ENCODE assay signal across 8 mouse cellular contexts in the genomic region with DNA sequence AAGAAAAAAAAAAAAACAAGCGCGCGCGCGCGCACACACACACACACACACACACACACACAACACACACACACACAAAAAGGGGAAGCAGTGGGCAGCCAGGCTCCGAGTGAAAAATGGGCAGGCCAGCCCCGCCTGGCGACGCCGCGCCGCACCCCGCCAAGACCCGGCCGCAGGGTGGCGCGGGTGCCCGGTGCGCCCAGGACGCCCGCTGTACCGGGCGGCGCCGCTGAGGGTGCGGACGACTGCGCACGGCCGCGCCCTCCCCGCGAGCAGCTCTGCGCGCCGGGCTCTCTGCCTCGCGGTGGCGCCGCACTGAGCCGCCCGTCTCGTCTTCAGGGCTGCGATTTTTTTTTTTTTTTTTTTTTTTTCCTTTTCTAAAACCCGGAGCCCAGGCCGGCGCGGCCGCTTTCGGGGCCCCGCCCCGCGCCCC. TPM values are rescaled to one million over a fixed set of nuclear protein-coding genes. Genes with fewer than 3 reads are reported as not detected.
A peak's percentile ranks its signal among the peaks of the same experiment; 100 is the strongest.
DNase-seq lines count a peak whose midpoint lies in the region; ATAC-seq and TF ChIP-seq lines count a peak whose summit lies in the region.

No protein-coding gene starts in this region.

- H3K9ac ChIP-seq in heart, embryonic 11.5 days (ENCODE audit: low read depth, low read length) = peak overlapping the region; percentile 88
- H3K9ac ChIP-seq in MEL (ENCODE audit: control insufficient read depth, low read depth, low read length, poor library complexity, severe bottlenecking) = peak overlapping the region; percentile 93
- H3K9ac ChIP-seq in forebrain, embryonic 12.5 days = peak overlapping the region; percentile 63
- H3K9ac ChIP-seq in kidney, embryonic 14.5 days (ENCODE audit: low read depth, low read length) = peak overlapping the region; percentile 84

- TF ChIP-seq EP300 in MEL (IDR thresholded peaks at IDR 0.05; ENCODE audit: low read depth in 1 of 2, low read length in 2 of 2) = peak; percentile 46 to 65; a peak in 2 of 4 replicates

- TF ChIP-seq RAD21 in MEL (IDR thresholded peaks at IDR 0.05; ENCODE audit: low read depth, low read length) = peak; percentile 20

- no peaks in the 10 kb centered on the region for H3K36me3 ChIP-seq in heart, embryonic 11.5 days (ENCODE audit: control insufficient read depth, insufficient read depth, low read length)
- H3K36me3 ChIP-seq in MEL (ENCODE audit: control insufficient read depth in 1 of 2, insufficient read depth in 2 of 2, low read length in 2 of 2) = peaks cover 0 to 23% of the 10 kb centered on the region in 2 experiments; a peak in 2 of 4 replicates
- no peaks in the 10 kb centered on the region for H3K36me3 ChIP-seq in forebrain, embryonic 12.5 days (replicated peaks)
- H3K36me3 ChIP-seq in kidney, embryonic 14.5 days (ENCODE audit: control insufficient read depth, insufficient read depth, low read length) = no peaks in the 10 kb centered on the region

- peak overlapping the region; percentile 95 for H3K27ac ChIP-seq in heart, embryonic 11.5 days (ENCODE audit: low read depth, low read length)
- peak overlapping the region; percentile 85 for H3K27ac ChIP-seq in MEL (ENCODE audit: control insufficient read depth, low read depth, low read length)
- peak overlapping the region; percentile 69 for H3K27ac ChIP-seq in forebrain, embryonic 12.5 days
- peak overlapping the region; percentile 98 for H3K27ac ChIP-seq in kidney, embryonic 14.5 days (ENCODE audit: low read depth, low read length)

- ATAC-seq in heart, embryonic 11.5 days (replicated peaks; ENCODE audit: insufficient number of reproducible peaks, low FRiP score, low TSS enrichment) = peak; percentile 19; the same call in 1 of the 2 replicates
- peak; percentile 59 for ATAC-seq in forebrain, embryonic 12.5 days (ENCODE audit: low FRiP score)
- peak; percentile 47 for ATAC-seq in kidney, embryonic 14.5 days (ENCODE audit: low FRiP score, low TSS enrichment)

- no peaks in the 10 kb centered on the region for H3K9me3 ChIP-seq in heart, embryonic 11.5 days (replicated peaks; ENCODE audit: control insufficient read depth, low read length)
- no peaks in the 10 kb centered on the region for H3K9me3 ChIP-seq in MEL (replicated peaks; ENCODE audit: insufficient read depth, low read length)
- H3K9me3 ChIP-seq in forebrain, embryonic 12.5 days = no peaks in the 10 kb centered on the region
- no peaks in the 10 kb centered on the region for H3K9me3 ChIP-seq in kidney, embryonic 14.5 days (ENCODE audit: control insufficient read depth, low read length)

- peak overlapping the region; percentile 91 for H3K4me2 ChIP-seq in heart, embryonic 11.5 days
- H3K4me2 ChIP-seq in forebrain, embryonic 12.5 days = peak overlapping the region; percentile 96
- peak overlapping the region; percentile 88 for H3K4me2 ChIP-seq in kidney, embryonic 14.5 days (replicated peaks; ENCODE audit: low read depth, low read length)

- TF ChIP-seq POLR2A in MEL (IDR thresholded peaks at IDR 0.05; ENCODE audit: control insufficient read depth in 1 of 2, insufficient read depth in 1 of 2, low read depth in 1 of 2, low read length in 2 of 2, poor library complexity in 1 of 2) = peak in 1 of 2 experiments; percentile 49; a peak in 1 of 4 replicates

- peaks cover 4% of the 10 kb centered on the region; the same call in 1 of the 2 replicates for H3K27me3 ChIP-seq in heart, embryonic 11.5 days (ENCODE audit: control insufficient read depth, insufficient read depth, low read length)
- 0 out of 4 replicates have a peak, but pooled peaks cover 0 to 1% of the 10 kb centered on the region in 2 experiments for H3K27me3 ChIP-seq in MEL (ENCODE audit: control insufficient read depth in 1 of 2, insufficient read depth in 2 of 2, low read length in 2 of 2)
- peaks cover 88% of the 10 kb centered on the region for H3K27me3 ChIP-seq in forebrain, embryonic 12.5 days
- H3K27me3 ChIP-seq in kidney, embryonic 14.5 days (ENCODE audit: control insufficient read depth, insufficient read depth, low read length) = no peaks in the 10 kb centered on the region

- DNase-seq in heart, adult 8-10 months (ENCODE audit: low spot score) = no peak
- peak; percentile 91 for DNase-seq in MEL (ENCODE audit: low read depth, low spot score)
- peak; percentile 78 for DNase-seq in lung, postnatal 36 days
- peak; percentile 39 to 42 for DNase-seq in spleen, postnatal 14 days (ENCODE audit: low spot score in 2 of 2)
- DNase-seq in retina, postnatal 1 day = no peak

- peaks cover 12% of the 10 kb centered on the region for H3K4me1 ChIP-seq in heart, embryonic 11.5 days (ENCODE audit: control insufficient read depth, insufficient read depth, low read length)
- H3K4me1 ChIP-seq in MEL (ENCODE audit: control insufficient read depth in 1 of 2, insufficient read depth in 2 of 2, low read length in 2 of 2) = peaks cover 0 to 18% of the 10 kb centered on the region in 2 experiments; a peak in 2 of 4 replicates
- H3K4me1 ChIP-seq in forebrain, embryonic 12.5 days = peaks cover 30% of the 10 kb centered on the region
- peaks cover 19% of the 10 kb centered on the region; the same call in 1 of the 2 replicates for H3K4me1 ChIP-seq in kidney, embryonic 14.5 days (ENCODE audit: control insufficient read depth, insufficient read depth, low read length)

- H3K79me2 ChIP-seq in MEL (ENCODE audit: control insufficient read depth, insufficient read depth, low read length, poor library complexity) = peaks cover 17% of the 10 kb centered on the region

- under 1% methylated on average over 39 of the region's 54 CpGs for WGBS in heart, embryonic 11.5 days (ENCODE audit: insufficient replicate concordance)
- 0% methylated on average over 32 of the region's 54 CpGs for WGBS in forebrain, embryonic 12.5 days
- WGBS in kidney, embryonic 14.5 days = 1% methylated on average over 47 of the region's 54 CpGs

- H3K4me3 ChIP-seq in heart, embryonic 11.5 days (ENCODE audit: low read depth, low read length) = peak overlapping the region; percentile 84
- H3K4me3 ChIP-seq in MEL (ENCODE audit: control insufficient read depth in 1 of 2, insufficient read depth in 1 of 2, low read depth in 2 of 2, low read length in 2 of 2) = peak overlapping the region; percentile 53 to 82
- H3K4me3 ChIP-seq in forebrain, embryonic 12.5 days (replicated peaks) = peak overlapping the region; percentile 61
- peak overlapping the region; percentile 74 for H3K4me3 ChIP-seq in kidney, embryonic 14.5 days (ENCODE audit: low read length)

- peak in 2 of 3 experiments; percentile 28 to 38; a peak in 3 of 6 replicates for TF ChIP-seq CTCF in MEL (IDR thresholded peaks at IDR 0.05 in 2 of 3, conservative IDR thresholded peaks at IDR 0.05 in 1 of 3; ENCODE audit: control insufficient read depth in 1 of 3, insufficient read depth in 1 of 3, low read depth in 2 of 3, low read length in 3 of 3, poor library complexity in 1 of 3, severe bottlenecking in 1 of 3)

TF ChIP-seq in MEL, 35 proteins besides CTCF, POLR2A, EP300 and RAD21:
- peak; percentile 32; the same call in 1 of the 2 replicates for TF ChIP-seq ZKSCAN1 (IDR thresholded peaks at IDR 0.05; ENCODE audit: low read depth, low read length)
- no peak for TF ChIP-seq POLR2AphosphoS2 (IDR thresholded peaks at IDR 0.05; ENCODE audit: low read length)
- TF ChIP-seq SMC3 (IDR thresholded peaks at IDR 0.05; ENCODE audit: low read depth, low read length) = peak; percentile 36
- peak; percentile 71 for TF ChIP-seq ETS1 (IDR thresholded peaks at IDR 0.05; ENCODE audit: low read depth, low read length)
- no peak for TF ChIP-seq USF2 (IDR thresholded peaks at IDR 0.05; ENCODE audit: borderline replicate concordance in 1 of 2, insufficient read depth in 1 of 2, low read depth in 1 of 2, low read length in 2 of 2)
- peak; percentile 91 for TF ChIP-seq ZNF384 (IDR thresholded peaks at IDR 0.05; ENCODE audit: low read depth, low read length)
- TF ChIP-seq RCOR1 (IDR thresholded peaks at IDR 0.05; ENCODE audit: low read depth, low read length) = peak; percentile 61
- TF ChIP-seq NRF1 (IDR thresholded peaks at IDR 0.05; ENCODE audit: insufficient read depth, low read depth, low read length, poor library complexity, severe bottlenecking) = peak; percentile 51
- peak; percentile 51; the same call in 1 of the 2 replicates for TF ChIP-seq TCF12 (IDR thresholded peaks at IDR 0.05; ENCODE audit: low read depth, low read length)
- no peak for TF ChIP-seq UBTF (IDR thresholded peaks at IDR 0.05; ENCODE audit: borderline replicate concordance, insufficient read depth, low read depth, low read length)
- peak; percentile 47; the same call in 1 of the 2 replicates for TF ChIP-seq MXI1 (IDR thresholded peaks at IDR 0.05; ENCODE audit: low read depth, low read length)
- no peak for TF ChIP-seq CHD2 (IDR thresholded peaks at IDR 0.05; ENCODE audit: low read length)
- TF ChIP-seq MAX (IDR thresholded peaks at IDR 0.05; ENCODE audit: low read length) = peak; percentile 13; the same call in 1 of the 2 replicates
- no peak for TF ChIP-seq BHLHE40 (IDR thresholded peaks at IDR 0.05; ENCODE audit: borderline replicate concordance, low read depth, low read length)
- no peak for TF ChIP-seq POLR2AphosphoS5 (IDR thresholded peaks at IDR 0.05; ENCODE audit: borderline replicate concordance, low read depth, low read length)
- TF ChIP-seq TBP (IDR thresholded peaks at IDR 0.05; ENCODE audit: low read depth, low read length) = 0 out of 2 replicates have a peak, but pooled peaks have one; percentile 5
- no peak; the same call in 1 of the 2 replicates for TF ChIP-seq KAT2A (conservative IDR thresholded peaks at IDR 0.05; ENCODE audit: low read depth, low read length)
- no peak for TF ChIP-seq GABPA (IDR thresholded peaks at IDR 0.05; ENCODE audit: low read depth, low read length)
- TF ChIP-seq GATA1 (IDR thresholded peaks at IDR 0.05; ENCODE audit: low read depth, low read length) = no peak

RNA-seq across cellular contexts. Expression of a gene that starts 0.7 kb away (rescaled TPM):
- 3.0 and 3.4 TPM in 2 replicates for polyA plus RNA-seq in heart, embryonic 11.5 days (2014; fragmentation: Nextera tagmentation; extraction: Ambion mirVana)
- 10 to 100 TPM; 14.7 to 21.1 (median 18.8) TPM for total RNA-seq in heart, adult 8-10 months (2022)
- total RNA-seq in MEL (2012; rRNA removed) = 3.3 and 3.8 TPM in 2 replicates
- 10 to 100 TPM; 12.0 to 22.1 TPM for polyA plus RNA-seq in MEL (2012; ENCODE audit: insufficient read depth in 1 of 2, insufficient read length in 2 of 2, low read depth in 1 of 2, low replicate concordance in 2 of 2, missing spikeins in 1 of 2)
- polyA plus RNA-seq in forebrain, embryonic 12.5 days (2016; fragmentation: Nextera tagmentation; extraction: Ambion mirVana) = 0.92 and 0.96 TPM in 2 replicates
- 7.0 and 7.1 TPM in 2 replicates for polyA plus RNA-seq in kidney, embryonic 14.5 days (2014; fragmentation: Nextera tagmentation; extraction: Ambion mirVana)

Comparison
In these comparisons a context has a peak if more than half of its experiments do, and no peak if none do; other contexts are left out.
1. DNase-seq: peak in MEL (single experiment), lung, postnatal 36 days (single experiment) and spleen, postnatal 14 days (2 of 2); none in heart, adult 8-10 months (single experiment) and retina, postnatal 1 day (single experiment).
2. Peak in every context shown above with its lines, with median percentiles within 50 percentile points of each other: ATAC-seq, H3K27ac ChIP-seq, H3K4me2 ChIP-seq, H3K4me3 ChIP-seq and H3K9ac ChIP-seq.